Mouse (Mus musculus) CH12.LX (cell line): Measurements from ENCODE around the gene Tex37.

Experiments
- CHD2 ChIP-seq: IDR thresholded peaks from 2 replicates; pipeline ENCODE4 v1.6.1; 2011; ENCODE audit warnings: low read length, improper control_type of control experiment
- CTCF ChIP-seq, 2 experiments: IDR thresholded peaks in 1 of 2; conservative IDR thresholded peaks in 1 of 2; 2 replicates each; pipeline ENCODE4 v1.5.1; 2011 to 2012; ENCODE audit warnings: low read depth in 2 of 2, low read length in 2 of 2, improper control_type of control experiment in 1 of 2, inconsistent platforms in 1 of 2, mild to moderate bottlenecking in 1 of 2, moderate library complexity in 1 of 2
- E2F4 ChIP-seq: IDR thresholded peaks from 2 replicates; pipeline ENCODE4 v1.6.1; 2011; ENCODE audit warnings: low read depth, low read length, improper control_type of control experiment; ENCODE audit not compliant: insufficient replicate concordance
- EP300 ChIP-seq: IDR thresholded peaks from 2 replicates; pipeline ENCODE4 v1.6.1; 2011; ENCODE audit warnings: low read length, improper control_type of control experiment
- IRF4 ChIP-seq: IDR thresholded peaks from 2 replicates; pipeline ENCODE4 v1.6.1; 2014; ENCODE audit warnings: low read depth, mild to moderate bottlenecking, inconsistent platforms, low read length, improper control_type of control experiment
- MAFK ChIP-seq: IDR thresholded peaks from 2 replicates; pipeline ENCODE4 v1.6.1; 2011; ENCODE audit warnings: low read length, improper control_type of control experiment; ENCODE audit not compliant: insufficient replicate concordance
- MEF2A ChIP-seq: IDR thresholded peaks from 2 replicates; pipeline ENCODE4 v1.6.1; 2014; ENCODE audit warnings: low read depth, mild to moderate bottlenecking, inconsistent platforms, low read length, improper control_type of control experiment, borderline replicate concordance
- MXI1 ChIP-seq: IDR thresholded peaks from 2 replicates; pipeline ENCODE4 v1.6.1; 2011; ENCODE audit warnings: mild to moderate bottlenecking, low read depth, low read length, improper control_type of control experiment
- MYC ChIP-seq: IDR thresholded peaks from 2 replicates; pipeline ENCODE4 v1.6.1; 2011; ENCODE audit warnings: low read depth, mild to moderate bottlenecking, improper control_type of control experiment, low read length
- POLR2A ChIP-seq: IDR thresholded peaks from 2 replicates; pipeline ENCODE4 v1.6.1; 2011; ENCODE audit warnings: low read depth, mild to moderate bottlenecking, improper control_type of control experiment, low read length
- SIN3A ChIP-seq: IDR thresholded peaks from 2 replicates; pipeline ENCODE4 v1.6.1; 2012; ENCODE audit warnings: low read length, improper control_type of control experiment, inconsistent platforms
- TCF12 ChIP-seq: IDR thresholded peaks from 2 replicates; pipeline ENCODE4 v1.6.1; 2014; ENCODE audit warnings: low read depth, mild to moderate bottlenecking, inconsistent platforms, low read length, improper control_type of control experiment
- ZMIZ1 ChIP-seq: IDR thresholded peaks from 2 replicates; pipeline ENCODE4 v1.6.1; 2012; ENCODE audit warnings: low read depth, mild to moderate bottlenecking, inconsistent platforms, low read length, improper control_type of control experiment

GRCm38 (mm10) chr6:70955291-70955800, 36.6 kb upstream of the Tex37 start:
- TF ChIP-seq TCF12 (no peak), MAFK (no peak), POLR2A (no peak), E2F4 (no peak), CTCF (conservative IDR thresholded peaks at IDR 0.05 in 1 of 2, IDR thresholded peaks at IDR 0.05 in 1 of 2; ENCODE audit: low read depth in 2 of 2, low read length in 2 of 2) (no peak), EP300 (no peak), MXI1 (no peak), MYC (no peak), SIN3A (no peak), IRF4 (no peak), CHD2 (no peak), MEF2A (no peak), ZMIZ1 (no peak)
